Mouse (Mus musculus) spleen, adult 2 months (tissue): Measurements from ENCODE around the gene C4bp. TPM values are rescaled to one million over a fixed set of nuclear protein-coding genes. Genes with fewer than 3 reads are reported as not detected.

ENCODE experiments used
- DNase-seq, 2 experiments: peaks; one replicate each; pipeline versions ENCODE4 v3.0.0 to v3.0.0-alpha.2; 2012 to 2021; ENCODE audit warnings: low spot score in 2 of 2, low read depth in 1 of 2
- H3K27ac ChIP-seq: fragments of 200-500 bp; 2 replicates; pipeline ENCODE4 v1.5.1; 2012; ENCODE audit warnings: low read length, inconsistent platforms; ENCODE audit not compliant: insufficient read depth
- H3K27me3 ChIP-seq: fragments of 200-500 bp; 2 replicates; pipeline ENCODE4 v1.6.1; 2012; ENCODE audit warnings: mild to moderate bottlenecking, moderate library complexity, low read length, inconsistent platforms; ENCODE audit not compliant: control insufficient read depth, insufficient read depth
- H3K36me3 ChIP-seq: fragments of 200-500 bp; 2 replicates; pipeline ENCODE4 v1.6.1; 2012; ENCODE audit warnings: mild to moderate bottlenecking, low read length, inconsistent platforms; ENCODE audit not compliant: control insufficient read depth, insufficient read depth
- H3K4me1 ChIP-seq: fragments of 200-500 bp; 2 replicates; pipeline ENCODE4 v1.6.1; 2011; ENCODE audit warnings: inconsistent platforms; ENCODE audit not compliant: control insufficient read depth, insufficient read depth, insufficient read length
- H3K4me3 ChIP-seq: fragments of 200-500 bp; 2 replicates; pipeline ENCODE4 v1.5.1; 2011; ENCODE audit warnings: mild to moderate bottlenecking, inconsistent platforms; ENCODE audit not compliant: insufficient read depth, insufficient read length; ENCODE audit errors: extremely low read depth
- CTCF ChIP-seq: fragments of 200-500 bp; IDR thresholded peaks from 2 replicates; pipeline ENCODE4 v1.5.1; 2011; ENCODE audit warnings: mild to moderate bottlenecking, inconsistent platforms; ENCODE audit not compliant: insufficient read depth, insufficient read length, insufficient replicate concordance; ENCODE audit errors: extremely low read depth
- POLR2A ChIP-seq: fragments of 200-500 bp; IDR thresholded peaks from 2 replicates; pipeline ENCODE4 v1.6.1; 2011; ENCODE audit warnings: low read depth, low read length, inconsistent platforms
- WGBS: fragments of 180-500 bp; shearing (Covaris S2); methylation state at CpG from one replicate; pipeline ENCODE4 v1.1.7; 2018; 5-methylcytosine and 5-hydroxymethylcytosine counted together
- polyA plus RNA-seq: library from polyadenylated mRNA; depleted of rRNA; stranded (reverse); fragments of >200 nt; gene quantifications from 2 replicates; pipeline ENCODE4 v1.2.3, GENCODE M21; 2012; rRNA removed

Gene C4bp
- polyA plus RNA-seq, result not detected in 2 replicates

- H3K27ac ChIP-seq, result no peak within 1 kb of the TSS
These were observed at the start of gene C4bp for GRCm38 (mm10) chr1:130661454-130661853. TSS of gene C4bp (minus strand) at chr1:130661632.

GRCm38 (mm10) chr1:130710283-130711080, 49.0 kb upstream of the C4bp start:
- 92% methylated on average over 22 of the region's 22 CpGs for WGBS
- Histone ChIP-seq H3K4me3 (no peak overlapping the region), H3K36me3 (peaks cover 6% of the 10 kb centered on the region), H3K27me3 (no peaks in the 10 kb centered on the region), H3K4me1 (no peaks in the 10 kb centered on the region; the same call in 1 of the 2 replicates), H3K27ac (no peak overlapping the region)
- no peak for DNase-seq
- TF ChIP-seq CTCF, result no peak
- TF ChIP-seq POLR2A, result no peak

More at GRCm38 (mm10) chr1:130661454-130661853, at the start of gene C4bp:
- no peak for TF ChIP-seq CTCF
- TF ChIP-seq POLR2A, result no peak
- Histone ChIP-seq H3K4me1 (no peaks in the 10 kb centered on the region), H3K4me3 (no peak within 1 kb of the TSS), H3K27me3 (peaks cover 2% of the 10 kb centered on the region; the same call in 1 of the 2 replicates), H3K36me3 (no peaks in the 10 kb centered on the region)
- 93% methylated on average over 3 of the region's 3 CpGs for WGBS
- DNase-seq, result no peak

- H3K36me3 ChIP-seq, result peaks cover 28% of the 10 kb centered on the region
- H3K27ac ChIP-seq, result no peak overlapping the region
- 93% methylated on average over 2 of the region's 2 CpGs for WGBS
- TF ChIP-seq POLR2A, result no peak
- TF ChIP-seq CTCF, result no peak
- no peak overlapping the region for H3K4me3 ChIP-seq
- H3K27me3 ChIP-seq, result no peaks in the 10 kb centered on the region
- no peak for DNase-seq
- H3K4me1 ChIP-seq, result no peaks in the 10 kb centered on the region
These were observed 42.2 kb upstream of the C4bp start for GRCm38 (mm10) chr1:130703613-130704012.

- Histone ChIP-seq H3K27ac (no peak overlapping the region), H3K4me3 (no peak overlapping the region), H3K27me3 (no peaks in the 10 kb centered on the region), H3K4me1 (no peaks in the 10 kb centered on the region), H3K36me3 (peaks cover 32% of the 10 kb centered on the region)
- DNase-seq, result no peak
- TF ChIP-seq POLR2A (no peak), CTCF (no peak)
- 95% methylated on average over 11 of the region's 11 CpGs for WGBS
These were observed 40.5 kb upstream of the C4bp start for GRCm38 (mm10) chr1:130701976-130702375.

GRCm38 (mm10) chr1:130699937-130700633, 38.7 kb upstream of the C4bp start:
- no peaks in the 10 kb centered on the region for H3K27me3 ChIP-seq
- no peak overlapping the region for H3K4me3 ChIP-seq
- TF ChIP-seq POLR2A, result no peak
- no peak for TF ChIP-seq CTCF
- H3K27ac ChIP-seq, result no peak overlapping the region
- no peak for DNase-seq
- no peaks in the 10 kb centered on the region for H3K4me1 ChIP-seq
- WGBS, result 74% methylated on average over 10 of the region's 10 CpGs
- peaks cover 28% of the 10 kb centered on the region for H3K36me3 ChIP-seq

- Histone ChIP-seq H3K27ac (no peak overlapping the region), H3K4me1 (no peaks in the 10 kb centered on the region), H3K36me3 (peaks cover 26% of the 10 kb centered on the region), H3K27me3 (no peaks in the 10 kb centered on the region), H3K4me3 (no peak overlapping the region)
- DNase-seq, result no peak
- no peak for TF ChIP-seq POLR2A
- TF ChIP-seq CTCF, result no peak
- 93% methylated on average over 5 of the region's 5 CpGs for WGBS
These were observed 37.2 kb upstream of the C4bp start for GRCm38 (mm10) chr1:130698601-130699000.
